ENCODE assay signal across 8 mouse cellular contexts in genomic region chr7:84152374-84152773, GRCm38 (mm10). TPM values are rescaled to one million over a fixed set of nuclear protein-coding genes. Genes with fewer than 3 reads are reported as not detected.
DNase-seq lines count a peak whose midpoint lies in the region; ATAC-seq and TF ChIP-seq lines count a peak whose summit lies in the region.

No protein-coding gene starts in this region.

- DNase-seq in cerebellum, adult 2 months: no peak
- no peak for DNase-seq in cerebellum, postnatal 10 days
- no peak for DNase-seq in neural tube, embryonic 11.5 days (ENCODE audit: low spot score)
- DNase-seq in neural tube, embryonic 10.5 days (ENCODE audit: extremely low spot score, low spot score): no peak
- no peak for DNase-seq in stomach, postnatal 0 days (ENCODE audit: low spot score)
- no peak for DNase-seq in thymus, adult 18-20 months
- DNase-seq in right cerebral cortex, postnatal 25 days: no peak

- no peaks in the 10 kb centered on the region for H3K9me3 ChIP-seq in neural tube, embryonic 11.5 days (ENCODE audit: control insufficient read depth, low read length)
- no peaks in the 10 kb centered on the region for H3K9me3 ChIP-seq in limb, embryonic 15.5 days
- no peaks in the 10 kb centered on the region for H3K9me3 ChIP-seq in stomach, postnatal 0 days (ENCODE audit: control insufficient read depth, low read length)

- no peak for TF ChIP-seq CTCF in cerebellum, adult 2 months (IDR thresholded peaks at IDR 0.05; ENCODE audit: borderline replicate concordance, insufficient read depth, low read depth, low read length)
- TF ChIP-seq CTCF in stomach, postnatal 0 days (IDR thresholded peaks at IDR 0.05; ENCODE audit: low read depth): no peak

- WGBS in cerebellum, adult 2 months: 46% methylated on average over 6 of the region's 6 CpGs
- 40% methylated on average over 6 of the region's 6 CpGs for WGBS in neural tube, embryonic 11.5 days
- 43% methylated on average over 6 of the region's 6 CpGs for WGBS in limb, embryonic 15.5 days
- WGBS in stomach, postnatal 0 days: 59% methylated on average over 6 of the region's 6 CpGs

- H3K27me3 ChIP-seq in cerebellum, adult 2 months (ENCODE audit: control insufficient read depth, insufficient read depth, low read length): no peaks in the 10 kb centered on the region
- H3K27me3 ChIP-seq in neural tube, embryonic 11.5 days (ENCODE audit: control insufficient read depth, insufficient read depth, low read length): no peaks in the 10 kb centered on the region
- no peaks in the 10 kb centered on the region for H3K27me3 ChIP-seq in limb, embryonic 15.5 days
- no peaks in the 10 kb centered on the region for H3K27me3 ChIP-seq in stomach, postnatal 0 days (ENCODE audit: control insufficient read depth, insufficient read depth, low read length)

- peak overlapping the region; percentile 59 for H3K4me3 ChIP-seq in cerebellum, adult 2 months (replicated peaks; ENCODE audit: insufficient read depth, low read depth, low read length)
- peak overlapping the region; percentile 80 for H3K4me3 ChIP-seq in neural tube, embryonic 11.5 days (ENCODE audit: low read depth, low read length)
- H3K4me3 ChIP-seq in limb, embryonic 15.5 days: peak overlapping the region; percentile 92
- H3K4me3 ChIP-seq in stomach, postnatal 0 days (ENCODE audit: low read depth, low read length): peak overlapping the region; percentile 79

- no peaks in the 10 kb centered on the region; the same call in 1 of the 2 replicates for H3K4me1 ChIP-seq in cerebellum, adult 2 months (ENCODE audit: control insufficient read depth, insufficient read depth, low read length)
- H3K4me1 ChIP-seq in neural tube, embryonic 11.5 days (ENCODE audit: control insufficient read depth, insufficient read depth, low read length): peaks cover 19% of the 10 kb centered on the region
- peaks cover 14% of the 10 kb centered on the region; the same call in 1 of the 2 replicates for H3K4me1 ChIP-seq in limb, embryonic 15.5 days
- H3K4me1 ChIP-seq in stomach, postnatal 0 days (replicated peaks; ENCODE audit: control insufficient read depth, insufficient read depth): no peaks in the 10 kb centered on the region; the same call in 1 of the 2 replicates

- no peak for TF ChIP-seq POLR2A in cerebellum, adult 2 months (IDR thresholded peaks at IDR 0.05; ENCODE audit: borderline replicate concordance, insufficient read depth, low read length)

- peak overlapping the region; percentile 7 for H3K4me2 ChIP-seq in neural tube, embryonic 11.5 days (ENCODE audit: low read depth)
- peak overlapping the region; percentile 87 for H3K4me2 ChIP-seq in limb, embryonic 15.5 days
- H3K4me2 ChIP-seq in stomach, postnatal 0 days (replicated peaks; ENCODE audit: low read depth): peak overlapping the region; percentile 83

- no peaks in the 10 kb centered on the region for H3K36me3 ChIP-seq in neural tube, embryonic 11.5 days (ENCODE audit: control insufficient read depth, insufficient read depth, low read length)
- H3K36me3 ChIP-seq in limb, embryonic 15.5 days: 0 out of 2 replicates have a peak, but pooled peaks cover 6% of the 10 kb centered on the region
- H3K36me3 ChIP-seq in stomach, postnatal 0 days (ENCODE audit: control insufficient read depth, insufficient read depth, low read length): no peaks in the 10 kb centered on the region

- peak; percentile 8; the same call in 1 of the 2 replicates for ATAC-seq in neural tube, embryonic 11.5 days (ENCODE audit: insufficient read depth, low FRiP score, low TSS enrichment)
- ATAC-seq in limb, embryonic 15.5 days (ENCODE audit: insufficient number of reproducible peaks, low FRiP score, low TSS enrichment, low read depth): no peak
- no peak for ATAC-seq in stomach, postnatal 0 days (ENCODE audit: low FRiP score, low TSS enrichment)

- no peak for TF ChIP-seq EP300 in stomach, postnatal 0 days (optimal IDR thresholded peaks at IDR 0.05)

- H3K27ac ChIP-seq in cerebellum, adult 2 months (ENCODE audit: insufficient read depth, low read length): no peak overlapping the region
- H3K27ac ChIP-seq in neural tube, embryonic 11.5 days (ENCODE audit: low read depth, low read length): no peak overlapping the region
- no peak overlapping the region for H3K27ac ChIP-seq in limb, embryonic 15.5 days
- H3K27ac ChIP-seq in stomach, postnatal 0 days (replicated peaks): no peak overlapping the region

- no peak overlapping the region for H3K9ac ChIP-seq in neural tube, embryonic 11.5 days (ENCODE audit: low read length)
- H3K9ac ChIP-seq in limb, embryonic 15.5 days: no peak overlapping the region
- no peak overlapping the region for H3K9ac ChIP-seq in stomach, postnatal 0 days (ENCODE audit: low read length)

RNA-seq across cellular contexts. Expression of gene Abhd17c, which starts 0.7 kb away (rescaled TPM):
- polyA plus RNA-seq in cerebellum, adult 2 months (2012; rRNA removed): 22.8 and 23.9 TPM in 2 replicates
- polyA plus RNA-seq in neural tube, embryonic 11.5 days (2014; fragmentation: Nextera tagmentation; extraction: Ambion mirVana): 59.3 and 63.1 TPM in 2 replicates
- polyA plus RNA-seq in limb, embryonic 15.5 days (2015; fragmentation: Nextera tagmentation; extraction: Ambion mirVana): 28.0 and 34.1 TPM in 2 replicates
- 59.7 and 60.9 TPM in 2 replicates for polyA plus RNA-seq in stomach, postnatal 0 days (2015; fragmentation: Nextera tagmentation; extraction: Ambion mirVana)

Comparison
In these comparisons a context has a peak if more than half of its experiments do, and no peak if none do; other contexts are left out.
1. H3K4me2 ChIP-seq: peak in every context shown above with its lines; median percentile 87 in limb, embryonic 15.5 days; 83 in stomach, postnatal 0 days; 7 in neural tube, embryonic 11.5 days.